Mouse (Mus musculus) liver, embryonic 18 days (tissue): ENCODE results near the gene 4430402I18Rik. TPM values are rescaled to one million over a fixed set of nuclear protein-coding genes. Genes with fewer than 3 reads are reported as not detected.

Experiments used
- polyA plus RNA-seq: library from polyadenylated mRNA; depleted of rRNA; stranded (reverse); fragments of >200 nt; gene quantifications from 2 replicates; pipeline ENCODE4 v1.2.3, GENCODE M21; 2012; rRNA removed

Gene 4430402I18Rik
- 1.1 and 1.6 TPM in 2 replicates for polyA plus RNA-seq

DNA sequence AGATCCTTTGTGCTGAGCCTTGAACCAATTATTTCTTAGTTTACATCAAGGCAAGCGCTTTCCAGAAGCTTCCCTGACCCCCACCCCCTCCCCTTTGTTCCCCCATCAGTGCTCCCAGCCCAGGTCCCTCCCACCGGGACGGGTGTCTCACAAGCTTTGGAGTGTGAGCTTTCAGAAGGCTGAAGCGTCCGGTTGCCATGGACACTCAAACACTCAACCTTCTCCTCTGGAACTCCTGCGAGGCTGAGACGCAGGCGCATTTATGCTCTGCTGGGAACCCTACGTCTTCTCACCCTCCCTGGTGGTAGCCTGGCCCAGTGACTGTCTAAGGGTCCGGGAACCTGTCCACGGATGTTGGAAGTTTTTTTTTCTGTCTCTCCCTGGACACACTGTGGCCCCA is at the start of gene 4430402I18Rik:
4430402I18Rik (minus strand) TSS at position 149 of the 400 bp plus-strand sequence.

DNA sequence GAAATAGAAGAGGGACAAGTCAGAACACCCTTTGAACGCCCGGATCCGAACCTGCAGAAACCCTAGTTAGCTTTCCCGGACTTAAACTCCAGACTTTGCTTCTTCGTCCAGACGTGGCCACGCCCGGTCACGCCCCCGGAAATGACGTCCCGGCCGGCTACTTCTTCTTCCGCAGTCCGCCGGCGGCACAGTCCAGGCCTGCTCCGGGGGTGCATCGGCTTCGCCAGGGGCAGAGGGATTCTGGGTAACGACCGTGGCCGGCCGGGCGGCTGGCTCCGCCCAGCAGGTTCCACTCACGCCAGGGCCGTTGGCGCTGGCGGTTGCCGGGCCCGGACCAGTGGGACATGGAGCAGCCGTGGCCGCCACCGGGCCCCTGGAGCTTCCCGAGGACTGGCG is 22.6 kb upstream of the 4430402I18Rik start, which contains the start of gene Cdc37l1:
Cdc37l1 (plus strand) TSS at position 159 of the 396 bp plus-strand sequence.

DNA sequence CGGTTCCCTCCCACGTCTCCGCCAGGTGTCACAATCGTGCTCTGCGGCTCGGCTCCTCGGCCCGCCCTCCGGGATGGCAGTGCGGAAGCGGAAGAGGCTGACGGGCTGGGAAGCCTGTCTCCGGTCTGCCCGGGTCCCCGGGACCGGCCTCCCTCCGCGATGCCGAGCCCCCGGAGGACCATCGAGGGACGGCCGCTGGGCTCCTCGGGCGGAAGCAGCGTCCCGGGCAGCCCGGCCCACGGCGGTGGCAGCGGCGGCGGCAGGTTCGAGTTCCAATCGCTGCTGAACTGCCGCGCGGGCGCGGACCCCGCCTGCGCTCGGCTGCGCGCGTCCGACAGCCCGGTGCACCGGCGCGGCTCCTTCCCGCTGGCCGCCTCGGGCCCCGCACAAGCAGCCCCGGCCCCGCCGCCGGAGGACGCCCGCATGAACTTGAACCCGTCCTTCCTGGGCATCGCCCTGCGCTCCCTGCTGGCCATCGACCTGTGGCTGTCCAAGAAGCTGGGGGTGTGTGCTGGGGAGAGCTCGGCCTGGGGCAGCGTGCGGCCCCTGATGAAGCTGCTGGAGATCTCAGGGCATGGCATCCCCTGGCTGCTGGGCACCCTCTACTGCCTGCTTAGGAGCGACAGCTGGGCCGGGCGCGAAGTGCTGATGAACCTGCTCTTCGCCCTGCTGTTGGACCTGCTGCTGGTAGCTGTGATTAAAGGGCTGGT is 3.6 kb downstream of the 4430402I18Rik start, which contains the start of gene Plpp6:
Plpp6 (plus strand) TSS at position 112 of the 710 bp plus-strand sequence.

Other genes with a start within 250 kb of the 4430402I18Rik start
- not detected in 2 replicates for gene Slc1a1, start 132.8 kb downstream of the 4430402I18Rik start, polyA plus RNA-seq
- 3.7 TPM in 2 replicates for gene Plpp6, start 3.8 kb downstream of the 4430402I18Rik start, polyA plus RNA-seq
- 8.8 and 10.2 TPM in 2 replicates for gene Cdc37l1, start 22.6 kb upstream of the 4430402I18Rik start, polyA plus RNA-seq
- 37.6 and 38.0 TPM in 2 replicates for gene Ak3, start 80.2 kb upstream of the 4430402I18Rik start, polyA plus RNA-seq
- 37.9 and 38.6 TPM in 2 replicates for gene Rcl1, start 133.6 kb upstream of the 4430402I18Rik start, polyA plus RNA-seq